Mouse (Mus musculus) c-Kit-positive CD71-positive TER-119-negative erythroid progenitor cells, embryonic 14.5 days (primary cell): ENCODE data around the gene Mymk.

Source experiments
- DNase-seq: peaks from one replicate; pipeline ENCODE4 v3.0.0-alpha.2; 2013; ENCODE audit warnings: low read depth

Mymk gene

GRCm38 (mm10) chr2:27071978-27072377 lies at the start of gene Mymk:
TSS of gene Mymk (minus strand) at chr2:27072179.
- DNase-seq: no peak

GRCm38 (mm10) chr2:27120241-27120641 lies 48.3 kb upstream of the Mymk start:
- DNase-seq: no peak

DNA sequence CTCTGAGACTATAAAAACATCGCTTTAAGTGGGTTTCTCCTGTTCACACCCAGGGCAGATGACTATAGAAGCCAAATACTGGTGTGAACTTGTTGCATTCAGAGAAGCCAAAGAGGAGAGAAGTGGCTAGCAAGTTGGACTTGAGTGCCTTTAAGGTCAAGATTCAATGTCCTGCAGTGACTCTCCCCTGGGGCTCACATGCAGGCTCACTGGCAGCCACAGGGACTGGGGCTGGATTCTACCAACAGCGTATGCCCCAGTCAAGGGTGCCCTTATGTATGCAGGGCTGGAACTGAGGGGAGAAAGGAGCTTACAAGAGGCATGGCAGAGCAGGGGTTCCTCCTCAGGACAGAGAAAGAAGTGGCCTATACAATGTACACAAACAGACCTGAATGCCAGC lies 47.8 kb upstream of the Mymk start:
- DNase-seq: no peak

GRCm38 (mm10) chr2:27118452-27118851 lies 46.5 kb upstream of the Mymk start:
- no peak for DNase-seq

DNA sequence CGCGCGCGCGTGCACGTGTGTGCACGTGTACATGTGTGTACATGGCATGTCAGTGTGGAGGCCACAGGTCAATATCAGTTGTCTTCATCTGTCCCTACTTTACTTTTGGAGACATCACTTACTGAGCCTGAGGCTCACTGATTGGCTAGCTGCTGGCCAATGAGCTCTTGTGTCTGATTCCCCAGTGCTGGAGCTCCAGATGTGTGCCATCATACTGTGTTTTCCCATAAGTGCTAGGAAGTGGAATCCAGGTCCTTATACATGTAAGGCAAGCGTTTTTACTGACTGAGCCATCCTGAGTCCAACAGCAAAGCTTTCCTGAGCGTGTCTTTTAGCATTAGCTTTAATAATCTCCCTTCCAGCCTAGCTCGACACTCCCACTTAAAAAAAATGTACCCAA lies 42.2 kb upstream of the Mymk start:
- no peak for DNase-seq

GRCm38 (mm10) chr2:27112585-27112984 lies 40.6 kb upstream of the Mymk start:
- DNase-seq: no peak

DNA sequence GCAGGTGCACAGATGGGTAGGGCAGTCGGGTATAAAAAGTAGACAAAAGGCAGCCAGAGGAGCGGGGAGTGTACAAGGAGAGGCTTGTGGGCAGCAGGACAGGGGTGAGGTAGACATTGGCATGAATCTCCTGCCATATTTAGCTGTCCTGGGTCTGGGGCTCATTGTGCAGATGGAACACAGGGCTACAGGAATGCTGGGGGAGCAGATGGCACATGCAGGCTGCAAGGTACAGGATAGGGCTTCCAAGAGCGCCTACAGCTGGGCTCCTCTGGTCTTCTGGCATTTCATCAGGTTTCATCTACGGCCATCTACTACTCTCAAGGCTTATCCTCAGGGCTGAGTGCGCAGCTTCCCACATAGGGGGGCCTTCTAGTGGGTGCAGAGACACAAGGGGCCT lies 37.1 kb upstream of the Mymk start:
- no peak for DNase-seq

- DNase-seq: no peak
Measured at GRCm38 (mm10) chr2:27108144-27108543, 36.2 kb upstream of the Mymk start.

- DNase-seq: no peak
Measured at GRCm38 (mm10) chr2:27106816-27107215, 34.8 kb upstream of the Mymk start.

DNA sequence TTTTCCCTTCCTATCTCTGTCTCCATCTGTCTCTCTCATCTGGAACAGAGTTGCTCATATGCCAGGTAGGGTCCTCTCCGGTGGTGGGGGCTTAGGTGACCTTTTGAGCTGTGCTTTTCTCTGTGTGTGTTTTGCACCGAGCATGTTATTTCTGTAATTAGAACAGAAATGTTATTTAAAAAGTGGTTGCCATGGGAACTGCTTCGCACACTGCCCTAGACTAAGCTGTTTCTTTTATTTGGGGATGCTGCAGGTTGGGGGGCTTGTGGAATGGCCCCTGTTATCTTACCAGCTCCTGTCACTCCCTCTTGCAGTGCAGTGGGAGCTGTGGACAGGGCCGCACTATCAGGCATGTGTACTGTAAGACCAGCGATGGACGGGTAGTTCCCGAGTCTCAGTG lies 31.6 kb upstream of the Mymk start:
- no peak for DNase-seq

DNA sequence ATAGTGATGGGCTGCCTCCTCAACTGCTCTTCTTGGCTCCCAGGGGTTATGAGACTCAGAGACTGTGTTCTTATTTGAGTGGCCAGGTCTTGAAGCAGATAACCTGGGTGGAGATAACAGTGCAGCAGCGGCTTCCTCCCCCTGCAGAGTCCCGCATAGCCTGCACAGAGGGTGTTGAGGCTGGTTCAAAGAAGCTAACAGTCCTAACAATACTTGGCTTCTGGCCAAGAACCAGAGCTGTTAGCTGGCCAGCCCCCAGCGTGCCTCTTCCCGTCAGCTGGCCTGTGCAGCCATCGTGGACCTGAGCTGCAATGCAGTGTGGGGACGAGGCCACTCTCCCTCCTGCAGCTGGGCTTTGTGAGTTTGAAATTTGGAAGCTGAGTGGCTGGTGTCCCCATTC lies 25.8 kb upstream of the Mymk start:
- no peak for DNase-seq

- DNase-seq: no peak
Measured at GRCm38 (mm10) chr2:27097241-27097656, 25.3 kb upstream of the Mymk start.

DNA sequence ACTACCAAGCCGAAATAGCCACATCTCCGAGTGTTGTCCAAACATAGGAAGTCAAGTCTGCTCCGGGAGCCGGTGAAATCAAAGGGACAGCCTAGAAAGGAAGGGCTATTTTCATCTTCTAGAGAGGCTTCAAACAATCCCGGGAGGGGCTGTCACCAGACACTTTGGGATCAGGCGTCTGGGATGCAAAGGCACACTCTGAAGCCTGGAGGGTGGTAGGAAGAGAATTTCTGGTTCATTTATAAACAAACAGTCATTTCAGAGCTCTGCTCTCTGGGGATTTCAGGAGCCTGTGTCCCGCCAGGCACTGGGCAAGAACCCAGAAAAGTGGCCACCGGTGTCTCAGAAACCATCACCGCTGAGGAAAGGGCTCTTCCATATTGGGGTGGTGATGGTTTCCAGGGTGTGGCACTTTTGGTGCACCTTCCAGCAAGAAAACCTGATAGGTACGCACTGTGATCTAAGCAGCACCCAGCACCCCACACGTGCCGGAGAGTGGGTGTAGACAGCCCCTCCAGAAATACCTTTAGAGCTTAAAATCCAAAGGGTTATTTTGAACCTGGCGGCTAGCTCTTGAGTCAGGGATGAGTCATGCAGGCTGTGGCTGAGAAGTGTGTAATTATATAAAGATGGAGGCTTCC lies 24.5 kb upstream of the Mymk start:
- DNase-seq: no peak

- no peak for DNase-seq
Measured at GRCm38 (mm10) chr2:27095178-27095577, 23.2 kb upstream of the Mymk start.

DNA sequence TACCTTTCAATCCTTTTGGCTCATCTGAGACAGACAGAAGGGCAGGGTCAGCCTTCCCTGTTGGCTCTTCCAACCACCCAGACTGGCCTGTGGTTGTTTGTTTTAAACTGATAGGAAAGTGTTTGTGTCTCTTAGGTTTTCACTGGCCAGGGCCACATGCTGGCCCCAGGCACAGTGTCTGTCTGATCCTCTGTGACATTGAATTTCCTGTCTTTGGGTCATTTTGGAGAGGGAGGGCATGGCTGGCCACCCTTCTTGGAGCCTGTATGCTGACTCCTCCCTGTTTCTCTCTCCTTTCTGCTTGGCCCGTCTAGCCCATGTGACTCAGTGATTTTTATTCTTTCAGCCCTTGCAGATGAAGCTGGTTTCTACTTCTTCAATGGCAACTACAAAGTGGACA lies 17.3 kb upstream of the Mymk start:
- DNase-seq: no peak

DNA sequence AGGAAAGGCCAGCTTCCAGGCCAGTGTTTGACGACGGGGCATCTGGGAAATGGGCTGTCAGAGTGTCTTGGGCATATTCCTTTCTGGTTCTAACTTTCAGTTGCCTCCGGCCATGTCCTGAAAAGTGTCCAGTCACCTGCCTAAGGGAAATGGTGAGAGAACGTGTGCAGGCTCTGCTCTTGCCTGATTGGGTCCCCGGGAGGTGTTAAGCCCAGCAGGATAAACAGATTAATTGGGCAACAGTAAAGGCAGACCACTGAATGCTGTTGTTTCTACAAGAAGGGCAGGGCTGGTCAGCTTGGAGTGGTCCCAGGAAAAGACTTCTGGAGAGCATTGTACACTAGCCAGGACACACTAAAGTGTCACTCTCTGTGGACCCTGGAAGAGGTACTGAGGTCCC lies 16.7 kb upstream of the Mymk start:
- DNase-seq: no peak

DNA sequence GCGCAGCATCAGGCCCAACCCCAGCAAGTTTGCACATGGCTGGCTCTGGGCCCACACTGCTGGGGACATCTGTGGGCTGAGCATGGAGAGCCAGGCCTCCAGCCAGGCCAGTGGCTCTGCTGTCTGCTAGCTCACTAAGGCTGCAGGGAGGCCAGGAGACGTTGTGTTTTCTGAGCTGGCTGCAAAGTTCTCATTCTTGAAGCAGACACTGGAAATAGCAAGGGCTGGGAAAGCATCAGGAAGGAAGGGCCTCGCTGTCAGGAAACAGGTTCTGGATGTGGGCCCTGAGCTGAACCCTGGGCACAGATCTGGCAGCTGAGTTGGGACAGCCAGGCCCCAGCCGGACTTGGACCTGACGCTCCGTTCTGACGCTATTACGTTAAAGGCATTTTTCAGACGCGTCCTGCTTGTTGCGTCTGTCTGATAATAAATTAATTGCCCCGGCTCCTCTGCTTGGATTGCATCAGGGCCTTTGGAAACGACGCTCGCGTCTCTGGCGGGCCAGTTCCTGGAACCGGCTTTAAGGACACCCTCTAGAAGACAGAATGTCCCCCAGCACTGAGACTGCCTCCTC lies 16.2 kb upstream of the Mymk start:
- DNase-seq: no peak

- DNase-seq: no peak
Measured at GRCm38 (mm10) chr2:27087581-27087980, 15.6 kb upstream of the Mymk start.

GRCm38 (mm10) chr2:27086483-27087010 lies 14.6 kb upstream of the Mymk start:
- no peak for DNase-seq

GRCm38 (mm10) chr2:27085801-27086200 lies 13.8 kb upstream of the Mymk start:
- no peak for DNase-seq

DNA sequence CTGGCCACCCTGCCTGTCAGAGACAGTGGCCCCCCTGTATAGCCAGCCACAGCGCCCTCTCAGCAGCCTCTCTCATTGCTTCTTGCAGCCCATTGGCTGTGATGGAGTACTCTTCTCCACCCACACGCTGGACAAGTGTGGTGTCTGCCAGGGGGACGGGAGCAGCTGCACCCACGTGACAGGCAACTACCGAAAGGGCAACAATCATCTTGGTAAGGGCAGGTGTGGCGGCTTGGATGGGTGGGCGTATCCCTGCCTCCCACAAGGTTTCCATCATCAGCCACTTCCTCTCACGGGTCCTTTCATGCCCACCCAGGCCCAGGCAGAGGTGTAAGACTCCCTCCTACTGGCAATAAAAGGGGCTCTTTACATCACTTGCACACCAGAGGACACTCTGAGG lies 13.0 kb upstream of the Mymk start:
- no peak for DNase-seq

DNA sequence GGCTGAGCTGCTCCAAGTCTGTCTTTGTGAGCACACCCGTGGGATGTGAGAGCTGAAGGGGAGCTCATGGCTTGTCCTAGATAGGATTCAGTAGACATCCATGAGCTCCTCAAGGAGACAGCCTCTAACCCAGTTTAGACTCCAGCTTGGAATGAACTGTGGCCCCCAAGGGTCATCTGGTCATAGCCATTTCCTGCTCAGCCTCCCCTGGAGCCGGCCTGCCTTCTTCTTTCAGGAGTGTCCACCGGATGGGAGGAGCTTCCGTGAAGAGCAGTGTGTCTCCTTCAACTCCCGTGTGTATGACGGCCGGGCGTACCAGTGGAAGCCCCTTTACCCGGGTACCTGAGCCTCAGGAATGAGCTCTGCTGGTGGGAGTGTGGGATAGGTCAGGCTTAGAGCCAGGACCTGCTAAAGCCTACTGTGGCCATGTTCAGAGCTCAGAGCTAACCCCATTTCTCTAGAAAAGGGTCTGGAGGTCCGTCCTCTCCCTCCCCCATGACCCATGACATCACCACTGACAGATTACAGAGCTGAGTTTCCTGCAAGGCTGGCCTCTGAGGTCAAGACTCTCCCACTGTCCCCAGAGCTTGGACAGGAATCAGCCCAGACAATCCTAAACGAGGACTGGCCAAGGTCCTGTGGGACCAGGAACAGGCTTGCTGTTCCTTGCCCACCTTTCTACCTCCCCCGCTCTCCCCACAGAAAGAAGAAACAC lies 11.9 kb upstream of the Mymk start:
- DNase-seq: no peak

GRCm38 (mm10) chr2:27079649-27080048 lies 7.7 kb upstream of the Mymk start:
- no peak for DNase-seq
